Mouse (Mus musculus) olfactory bulb, adult 2 months (tissue): ENCODE data around the gene Gimap3. TPM values are rescaled to one million over a fixed set of nuclear protein-coding genes. Genes with fewer than 3 reads are reported as not detected.
A peak's percentile ranks its signal among the peaks of the same experiment; 100 is the strongest.

Source experiments
- H3K27ac ChIP-seq: fragments of 200-500 bp; 2 replicates; pipeline ENCODE4 v1.5.1; 2012; ENCODE audit warnings: low read depth, low read length; ENCODE audit not compliant: insufficient read depth
- H3K4me1 ChIP-seq: fragments of 200-500 bp; 2 replicates; pipeline ENCODE4 v1.6.1; 2012; ENCODE audit warnings: low read length; ENCODE audit not compliant: control insufficient read depth, insufficient read depth
- H3K4me3 ChIP-seq: fragments of 200-500 bp; 2 replicates; pipeline ENCODE4 v1.5.1; 2012; ENCODE audit warnings: mild to moderate bottlenecking, low read depth, low read length, moderate library complexity; ENCODE audit not compliant: insufficient read depth
- CTCF ChIP-seq: fragments of 200-500 bp; IDR thresholded peaks from 2 replicates; pipeline ENCODE4 v1.5.1; 2012; ENCODE audit warnings: low read depth, mild to moderate bottlenecking, low read length, moderate library complexity; ENCODE audit not compliant: insufficient read depth
- POLR2A ChIP-seq: fragments of 200-500 bp; IDR thresholded peaks from 2 replicates; pipeline ENCODE4 v1.6.1; 2012; ENCODE audit warnings: mild to moderate bottlenecking, low read depth, low read length, moderate library complexity; ENCODE audit not compliant: insufficient read depth
- WGBS: fragments of 180-500 bp; shearing (Covaris S2); methylation state at CpG from one replicate; pipeline ENCODE4 v1.1.7; 2018; 5-methylcytosine and 5-hydroxymethylcytosine counted together
- polyA plus RNA-seq: library from polyadenylated mRNA; stranded (reverse); fragments of >200 nt; gene quantifications from 2 replicates; pipeline ENCODE4 v1.2.4, GENCODE M21; 2012; ENCODE audit warnings: low replicate concordance; ENCODE audit not compliant: missing spikeins, insufficient read depth, insufficient read length

The Gimap3 gene
- not detected in 2 replicates for polyA plus RNA-seq

GRCm38 (mm10) chr6:48770696-48771095 is at the start of gene Gimap3:
Gimap3 (minus strand) TSS chr6:48770851.
- Histone ChIP-seq H3K27ac (no peak within 1 kb of the TSS), H3K4me3 (no peak within 1 kb of the TSS), H3K4me1 (peaks cover 2% of the 10 kb centered on the region; the same call in 1 of the 2 replicates)
- 95% methylated on average over 3 of the region's 3 CpGs for WGBS
- no peak for TF ChIP-seq POLR2A
- no peak for TF ChIP-seq CTCF

DNA sequence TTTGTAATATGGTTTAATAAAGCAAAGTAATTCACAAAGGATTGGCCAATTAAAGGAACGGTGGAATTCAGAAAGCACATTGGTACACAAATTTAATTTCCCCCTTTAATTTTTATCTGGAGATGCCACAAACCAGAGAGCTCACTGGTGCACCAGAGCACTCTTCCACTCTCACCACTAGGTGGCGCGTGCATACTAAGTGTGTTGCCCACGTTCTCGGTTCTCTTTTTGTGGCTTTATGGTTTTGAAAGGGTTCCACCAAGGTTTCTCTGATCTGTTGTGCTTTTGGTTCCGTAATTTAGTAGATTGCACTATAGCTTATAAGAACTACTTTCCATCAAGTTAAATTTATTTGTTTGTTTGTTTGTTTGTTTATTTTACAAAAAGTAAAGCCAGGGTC is 47.2 kb upstream of the Gimap3 start:
- H3K4me3 ChIP-seq = no peak overlapping the region
- TF ChIP-seq POLR2A = no peak
- TF ChIP-seq CTCF = 0 out of 2 replicates have a peak, but pooled peaks have one; percentile 32
- H3K4me1 ChIP-seq = no peaks in the 10 kb centered on the region
- H3K27ac ChIP-seq = no peak overlapping the region
- WGBS = 3% methylated on average over 6 of the region's 6 CpGs

GRCm38 (mm10) chr6:48815013-48815412 is 44.4 kb upstream of the Gimap3 start:
- no peaks in the 10 kb centered on the region for H3K4me1 ChIP-seq
- H3K4me3 ChIP-seq = no peak overlapping the region
- H3K27ac ChIP-seq = no peak overlapping the region
- TF ChIP-seq CTCF (no peak), POLR2A (no peak)

- H3K27ac ChIP-seq = no peak overlapping the region
- H3K4me3 ChIP-seq = no peak overlapping the region
- WGBS = 65% methylated on average over 3 of the region's 3 CpGs
- no peaks in the 10 kb centered on the region for H3K4me1 ChIP-seq
- TF ChIP-seq CTCF (no peak), POLR2A (no peak)
These were observed 39.0 kb upstream of the Gimap3 start for GRCm38 (mm10) chr6:48809494-48810219.

GRCm38 (mm10) chr6:48806746-48807145 is 36.1 kb upstream of the Gimap3 start:
- TF ChIP-seq POLR2A = no peak
- no peak for TF ChIP-seq CTCF
- Histone ChIP-seq H3K27ac (no peak overlapping the region), H3K4me1 (no peaks in the 10 kb centered on the region), H3K4me3 (no peak overlapping the region)
- WGBS = 84% methylated on average over 3 of the region's 3 CpGs

- no peaks in the 10 kb centered on the region for H3K4me1 ChIP-seq
- WGBS = 81% methylated on average over 5 of the region's 5 CpGs
These were observed 33.7 kb upstream of the Gimap3 start for GRCm38 (mm10) chr6:48804346-48804745.

GRCm38 (mm10) chr6:48803406-48804051 is 32.9 kb upstream of the Gimap3 start:
- H3K27ac ChIP-seq = no peak overlapping the region
- TF ChIP-seq CTCF (no peak), POLR2A (no peak)
- no peaks in the 10 kb centered on the region for H3K4me1 ChIP-seq
- H3K4me3 ChIP-seq = no peak overlapping the region

More at GRCm38 (mm10) chr6:48804346-48804745, 33.7 kb upstream of the Gimap3 start:
- TF ChIP-seq CTCF = no peak
- TF ChIP-seq POLR2A = no peak
- Histone ChIP-seq H3K27ac (no peak overlapping the region), H3K4me3 (no peak overlapping the region)

DNA sequence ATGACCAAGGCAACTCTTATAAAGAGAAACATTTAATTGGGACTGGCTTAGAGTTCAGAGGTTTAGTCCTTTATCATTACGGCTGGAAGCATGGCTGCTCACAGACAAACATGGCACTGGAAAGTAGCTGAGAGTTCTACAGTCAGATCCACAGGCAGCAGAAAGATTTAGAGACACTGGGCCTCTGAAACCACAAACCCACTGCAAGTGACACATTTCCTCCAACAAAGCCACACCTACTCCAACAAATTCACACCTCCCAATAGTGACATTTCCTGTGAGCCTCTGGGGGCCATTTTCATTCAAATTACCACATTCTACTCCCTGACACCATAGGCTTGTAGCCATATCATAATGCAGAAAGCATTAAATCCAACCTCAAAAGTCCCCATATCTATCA is 31.2 kb upstream of the Gimap3 start:
- no peaks in the 10 kb centered on the region for H3K4me1 ChIP-seq
- 74% methylated on average over 1 of the region's 1 CpGs for WGBS
- H3K4me3 ChIP-seq = no peak overlapping the region
- no peak for TF ChIP-seq CTCF
- no peak for TF ChIP-seq POLR2A
- H3K27ac ChIP-seq = no peak overlapping the region

DNA sequence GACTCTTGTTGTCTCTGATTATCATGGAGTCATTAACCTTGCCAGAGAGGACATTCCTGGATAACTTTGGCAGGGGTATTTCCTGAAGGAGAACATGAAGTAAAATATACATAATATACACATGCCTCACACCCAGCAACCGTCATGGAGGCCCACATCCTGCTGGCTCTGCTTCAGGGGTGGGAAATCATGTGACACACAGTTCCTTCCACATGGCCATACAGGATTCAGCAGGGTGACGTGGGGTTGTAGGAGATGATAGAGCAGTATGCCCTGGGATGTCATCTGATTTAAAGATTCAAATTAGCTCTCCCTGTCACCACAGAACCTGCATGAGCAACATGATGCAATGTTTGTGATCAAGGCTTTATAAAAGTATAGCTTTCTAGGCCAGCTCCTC is 17.2 kb upstream of the Gimap3 start:
- H3K4me3 ChIP-seq = no peak overlapping the region
- no peak overlapping the region for H3K27ac ChIP-seq
- WGBS = 90% methylated on average over 2 of the region's 2 CpGs
- TF ChIP-seq CTCF (no peak), POLR2A (no peak)
- no peaks in the 10 kb centered on the region for H3K4me1 ChIP-seq
